Mouse (Mus musculus) mouse embryonic stem cell (cell line): ENCODE measurements around the gene Ppat.
"Not testable (repeated sequence)": the region's sequence is repeated elsewhere in the genome, so short reads cannot be mapped to it uniquely, and the experiment has no call there.

Experiments used
- in situ Hi-C, 2 experiments: fragments of 300-500 bp; cut with MboI; formaldehyde crosslinking; loops; 1 replicate in 1 of 2; 3 replicates in 1 of 2; pipeline ENCODE4 v1.14.3; 2019 to 2020; ENCODE audit warnings: low sequenced_read_pairs in 2 of 2, low pct_unique_long_range_greater_than_20kb in 1 of 2, mixed read lengths in 1 of 2; ENCODE audit not compliant: unreplicated experiment in 1 of 2

The Ppat gene

GRCm38 (mm10) chr5:76951106-76952027, at the start of gene Ppat, which contains the start of gene Paics:
Ppat (minus strand) TSS chr5:76951578.
Paics (plus strand) TSS chr5:76951307.
- in situ Hi-C loops: no loop called here

GRCm38 (mm10) chr5:76998416-76998815, 47.0 kb upstream of the Ppat start:
- in situ Hi-C loops: loop anchor here (10.0 to 25.0 kb wide), 2 partner anchors 216 to 339 kb away; partner anchors contain the start of gene Spink2 (in 1 of the 2)

GRCm38 (mm10) chr5:76993174-76993814, 41.9 kb upstream of the Ppat start:
- in situ Hi-C loops: loop anchor here (10.0 to 25.0 kb wide), 2 partner anchors 222 to 344 kb away; partner anchors contain the start of gene Spink2 (in 1 of the 2)

- in situ Hi-C loops: loop anchor here (10.0 to 25.0 kb wide), 2 partner anchors 224 to 347 kb away; partner anchors contain the start of gene Spink2 (in 1 of the 2)
These were observed 39.4 kb upstream of the Ppat start for GRCm38 (mm10) chr5:76990789-76991188.

GRCm38 (mm10) chr5:76984015-76984414, 32.6 kb upstream of the Ppat start:
- in situ Hi-C loops: loop anchor here in 1 of 2 experiments (25.0 kb wide), 1 partner anchor 353 kb away; no protein-coding TSS in a partner anchor

GRCm38 (mm10) chr5:76975736-76976135, 24.4 kb upstream of the Ppat start:
- in situ Hi-C loops: loop anchor here in 1 of 2 experiments (25.0 kb wide), 1 partner anchor 362 kb away; no protein-coding TSS in a partner anchor

- in situ Hi-C loops: loop anchor here in 1 of 2 experiments (25.0 kb wide), 1 partner anchor 363 kb away; no protein-coding TSS in a partner anchor
These were observed 23.3 kb upstream of the Ppat start, which contains the start of gene Srp72 for GRCm38 (mm10) chr5:76974554-76975285. Srp72 (plus strand) TSS chr5:76974683.

- in situ Hi-C loops: no loop called here
These were observed 22.8 kb upstream of the Ppat start for GRCm38 (mm10) chr5:76974207-76974553.

GRCm38 (mm10) chr5:76973488-76973887, 22.1 kb upstream of the Ppat start:
- in situ Hi-C loops: no loop called here

GRCm38 (mm10) chr5:76971115-76971514, 19.7 kb upstream of the Ppat start:
- in situ Hi-C loops: not testable (repeated sequence)

GRCm38 (mm10) chr5:76969250-76969649, 17.9 kb upstream of the Ppat start:
- in situ Hi-C loops: no loop called here

- in situ Hi-C loops: no loop called here
These were observed 13.3 kb upstream of the Ppat start for GRCm38 (mm10) chr5:76964651-76965050.

- in situ Hi-C loops: no loop called here
These were observed 11.2 kb upstream of the Ppat start for GRCm38 (mm10) chr5:76962545-76962944.

GRCm38 (mm10) chr5:76959587-76959986, 8.2 kb upstream of the Ppat start:
- in situ Hi-C loops: no loop called here

GRCm38 (mm10) chr5:76957954-76958353, 6.6 kb upstream of the Ppat start:
- in situ Hi-C loops: no loop called here

GRCm38 (mm10) chr5:76955474-76955873, 4.1 kb upstream of the Ppat start:
- in situ Hi-C loops: no loop called here

GRCm38 (mm10) chr5:76954271-76954900, 3.0 kb upstream of the Ppat start:
- in situ Hi-C loops: no loop called here

- in situ Hi-C loops: no loop called here
These were observed 2.4 kb upstream of the Ppat start for GRCm38 (mm10) chr5:76953794-76954193.
